Mouse (Mus musculus) hindbrain, postnatal 0 days (tissue): ENCODE results near the gene Iqgap2. TPM values are rescaled to one million over a fixed set of nuclear protein-coding genes. Genes with fewer than 3 reads are reported as not detected.

Source experiments
- ATAC-seq: fragments of 200-750 bp; cut with Nextera tagmentation; 2 replicates; pipeline ENCODE4 v1.8.0; 2017; ENCODE audit warnings: mild to moderate bottlenecking, moderate TSS enrichment, moderate library complexity
- DNase-seq: peaks from one replicate; pipeline ENCODE4 v3.0.0-alpha.2; 2015; ENCODE audit warnings: low spot score
- H3K27ac ChIP-seq: fragments of 300-500 bp; sonication (generic); 2 replicates; pipeline ENCODE4 v1.5.1; 2014; ENCODE audit warnings: mild to moderate bottlenecking
- H3K27me3 ChIP-seq: fragments of 300-500 bp; sonication (generic); 2 replicates; pipeline ENCODE4 v1.6.1; 2014; ENCODE audit warnings: low read length, mixed read lengths; ENCODE audit not compliant: insufficient read depth
- H3K36me3 ChIP-seq: fragments of 300-500 bp; sonication (generic); 2 replicates; pipeline ENCODE4 v1.6.1; 2014; ENCODE audit warnings: low read length, mixed read lengths; ENCODE audit not compliant: insufficient read depth
- H3K4me1 ChIP-seq: fragments of 300-500 bp; sonication (generic); 2 replicates; pipeline ENCODE4 v1.6.1; 2014; ENCODE audit warnings: antibody characterized with exemption, low read length, mixed read lengths; ENCODE audit not compliant: insufficient read depth
- H3K4me2 ChIP-seq: fragments of 300-500 bp; sonication (generic); 2 replicates; pipeline ENCODE4 v1.6.1; 2014; ENCODE audit warnings: low read depth, mild to moderate bottlenecking, low read length, moderate library complexity, mixed read lengths
- H3K4me3 ChIP-seq: fragments of 300-500 bp; sonication (generic); 2 replicates; pipeline ENCODE4 v1.5.1; 2014; ENCODE audit warnings: low read length
- H3K9ac ChIP-seq: fragments of 300-500 bp; sonication (generic); replicated peaks from 2 replicates; pipeline ENCODE4 v1.6.1; 2014; ENCODE audit warnings: mild to moderate bottlenecking, low read length, moderate library complexity, mixed read lengths
- H3K9me3 ChIP-seq: fragments of 300-500 bp; sonication (generic); 2 replicates; pipeline ENCODE4 v1.6.1; 2016; ENCODE audit warnings: low read length, mixed read lengths
- CTCF ChIP-seq: IDR thresholded peaks from 2 replicates; pipeline ENCODE4 v1.5.1; 2016; ENCODE audit warnings: antibody characterized with exemption, control low read depth, low read depth
- WGBS: fragments of 180-500 bp; shearing (Covaris S2); extraction: QIAGEN DNeasy Blood & Tissue Kit; methylation state at CpG from one replicate; pipeline ENCODE4 v1.1.7; 2014; 5-methylcytosine and 5-hydroxymethylcytosine counted together
- polyA plus RNA-seq: library from polyadenylated mRNA; unstranded; fragments of >200 nt; fragmentation: Nextera tagmentation; extraction: Ambion mirVana; gene quantifications from 2 replicates; pipeline ENCODE4 v1.2.1, GENCODE M21; 2015
- total RNA-seq: library from RNA; depleted of rRNA; stranded (reverse); fragments of >200 nt; gene quantifications from 2 replicates; pipeline ENCODE4 v1.2.3, GENCODE M21; 2014

Iqgap2 gene
- total and polyA plus RNA-seq, 2 experiments from 2014 or later: 2.9 to 3.1 TPM

DNA sequence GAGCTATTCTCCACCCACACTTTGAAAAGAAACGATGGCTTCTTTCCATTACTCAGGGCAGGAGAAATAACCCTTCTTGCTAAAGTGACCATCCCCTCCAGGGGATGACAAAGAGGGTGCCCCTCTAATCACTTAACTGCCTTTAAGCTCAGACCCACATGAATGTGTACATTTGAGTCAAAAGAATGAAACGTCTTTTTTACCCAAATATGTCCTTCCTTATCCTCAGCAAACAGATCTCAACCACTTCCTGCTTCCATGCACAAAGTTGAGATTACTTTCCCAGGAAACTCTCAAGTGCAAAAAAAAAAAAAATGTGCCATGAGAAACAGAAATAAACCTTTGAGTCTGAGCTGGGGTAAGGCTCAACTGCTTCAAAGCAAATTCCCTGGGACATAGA lies 257.3 kb downstream of the Iqgap2 start:
- Histone ChIP-seq H3K27ac (no peak overlapping the region), H3K4me2 (no peak overlapping the region), H3K4me1 (peaks cover 13% of the 10 kb centered on the region; the same call in 1 of the 2 replicates), H3K9ac (no peak overlapping the region), H3K36me3 (no peaks in the 10 kb centered on the region; the same call in 1 of the 2 replicates), H3K4me3 (no peak overlapping the region), H3K9me3 (no peaks in the 10 kb centered on the region), H3K27me3 (no peaks in the 10 kb centered on the region)
- WGBS: 69% methylated on average over 2 of the region's 2 CpGs
- DNase-seq (no peak), ATAC-seq (no peak)
- no peak for TF ChIP-seq CTCF

DNA sequence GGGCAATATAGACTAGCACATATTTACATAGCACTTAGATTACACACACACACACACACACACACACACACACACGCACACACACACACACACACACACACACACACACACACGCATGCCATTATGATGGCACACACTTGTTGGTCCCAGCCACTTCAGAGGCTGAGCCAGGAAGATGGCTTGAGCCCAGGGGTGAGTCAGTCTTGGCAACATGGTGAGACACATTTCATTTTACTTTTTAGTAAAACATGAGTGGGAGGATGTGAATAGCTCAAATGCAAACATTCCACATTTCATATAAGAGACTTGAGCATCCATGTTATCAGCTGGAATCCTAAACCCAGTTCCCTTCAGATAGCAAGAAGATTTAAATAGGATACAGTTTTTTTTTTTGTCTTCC lies 258.3 kb downstream of the Iqgap2 start:
- WGBS: 75% methylated on average over 2 of the region's 2 CpGs
- H3K27ac ChIP-seq: no peak overlapping the region
- ATAC-seq (no peak), DNase-seq (no peak)
- no peaks in the 10 kb centered on the region for H3K9me3 ChIP-seq
- no peaks in the 10 kb centered on the region for H3K27me3 ChIP-seq
- TF ChIP-seq CTCF: no peak
- H3K9ac ChIP-seq: no peak overlapping the region
- peaks cover 4% of the 10 kb centered on the region; the same call in 1 of the 2 replicates for H3K4me1 ChIP-seq
- H3K36me3 ChIP-seq: no peaks in the 10 kb centered on the region; the same call in 1 of the 2 replicates
- H3K4me2 ChIP-seq: no peak overlapping the region
- H3K4me3 ChIP-seq: no peak overlapping the region

DNA sequence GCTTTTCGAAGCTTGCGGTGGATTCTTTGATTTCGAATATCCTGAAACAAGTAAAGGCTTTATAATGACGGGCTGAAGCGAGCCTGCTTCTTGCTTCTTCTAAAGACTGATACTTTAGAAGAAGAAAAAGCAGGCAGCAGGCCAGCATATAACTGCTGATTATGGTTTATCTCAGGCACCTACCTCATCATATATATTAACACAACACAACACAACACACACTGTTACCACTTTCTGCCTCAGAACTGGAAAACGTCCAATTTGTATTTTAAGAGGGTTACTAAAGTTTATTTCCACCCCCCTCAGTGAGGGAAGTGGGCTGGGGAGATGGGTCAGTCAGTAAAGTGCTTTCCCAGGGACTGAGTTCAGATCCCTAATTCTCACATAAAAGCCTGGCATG lies 259.6 kb downstream of the Iqgap2 start:
- Histone ChIP-seq H3K4me2 (no peak overlapping the region), H3K9ac (no peak overlapping the region), H3K27me3 (no peaks in the 10 kb centered on the region), H3K4me1 (peaks cover 4% of the 10 kb centered on the region; the same call in 1 of the 2 replicates), H3K27ac (no peak overlapping the region), H3K4me3 (no peak overlapping the region), H3K36me3 (no peaks in the 10 kb centered on the region; the same call in 1 of the 2 replicates), H3K9me3 (no peaks in the 10 kb centered on the region)
- ATAC-seq: no peak
- DNase-seq: no peak
- TF ChIP-seq CTCF: no peak
- whole genome bisulfite sequencing: 94% methylated on average over 6 of the region's 6 CpGs

DNA sequence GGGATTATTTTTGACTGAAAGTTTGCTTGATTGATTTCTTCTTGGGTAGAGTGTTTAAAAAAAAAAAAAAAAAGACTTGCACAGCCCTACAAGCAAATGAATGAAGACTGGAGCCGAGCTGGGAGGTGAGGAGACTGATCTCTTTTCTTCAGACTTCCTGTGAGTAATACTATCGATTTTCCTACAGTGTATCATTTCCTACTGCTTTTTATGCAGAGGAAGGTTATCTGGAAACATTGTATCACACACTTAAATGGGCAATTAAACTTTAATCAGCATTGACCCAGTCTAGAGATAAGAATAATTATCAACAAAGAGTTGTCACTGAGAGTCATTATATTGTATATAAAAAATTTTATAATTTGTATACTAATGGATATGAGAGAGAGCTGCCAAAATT lies 261.0 kb downstream of the Iqgap2 start:
- no peaks in the 10 kb centered on the region; the same call in 1 of the 2 replicates for H3K36me3 ChIP-seq
- H3K4me1 ChIP-seq: no peaks in the 10 kb centered on the region
- TF ChIP-seq CTCF: no peak
- 82% methylated on average over 2 of the region's 2 CpGs for WGBS
- H3K27ac ChIP-seq: no peak overlapping the region
- DNase-seq (no peak), ATAC-seq (no peak)
- no peaks in the 10 kb centered on the region for H3K27me3 ChIP-seq
- H3K4me3 ChIP-seq: no peak overlapping the region
- no peak overlapping the region for H3K4me2 ChIP-seq
- H3K9ac ChIP-seq: no peak overlapping the region
- H3K9me3 ChIP-seq: no peaks in the 10 kb centered on the region

DNA sequence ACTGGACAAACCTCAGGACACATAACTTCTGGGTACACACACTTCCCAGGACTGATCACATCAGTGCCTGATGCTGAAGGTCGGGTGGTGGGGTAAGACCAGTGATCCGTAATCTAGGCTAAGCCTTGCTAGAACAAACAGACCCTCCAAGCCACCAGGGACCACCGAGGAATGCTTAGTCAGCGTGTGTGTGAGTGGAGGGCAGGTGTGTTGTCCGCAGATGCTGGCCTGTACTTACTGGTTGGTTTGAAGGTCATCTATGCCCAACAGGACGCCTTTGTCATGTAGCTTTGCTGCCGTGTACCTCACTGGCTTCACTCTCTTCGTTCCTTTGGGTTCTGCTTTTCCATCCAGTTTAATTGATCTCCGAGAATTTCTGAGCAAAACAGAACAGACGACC lies 262.0 kb downstream of the Iqgap2 start:
- H3K4me3 ChIP-seq: no peak overlapping the region
- 88% methylated on average over 10 of the region's 10 CpGs for WGBS

DNA sequence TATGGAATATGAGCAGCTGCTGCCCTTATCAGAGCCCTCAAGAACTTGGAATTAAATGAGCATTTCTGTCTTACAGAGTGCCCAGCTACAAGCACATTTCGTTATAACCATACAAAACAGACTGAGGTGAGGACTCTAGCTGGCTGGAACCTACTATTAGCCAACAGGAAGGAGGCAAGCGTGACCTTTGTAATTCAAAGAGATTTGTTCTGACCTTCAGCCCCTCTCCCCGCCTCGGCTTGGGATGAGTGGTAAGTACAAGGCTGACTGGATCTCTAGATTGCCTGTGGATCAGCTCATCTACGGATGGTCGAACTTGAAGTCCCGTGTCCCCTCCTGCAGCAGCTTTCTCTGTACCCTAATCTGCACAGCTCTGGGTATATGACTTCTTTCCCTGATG lies 265.0 kb downstream of the Iqgap2 start:
- no peaks in the 10 kb centered on the region; the same call in 1 of the 2 replicates for H3K36me3 ChIP-seq
- no peak for TF ChIP-seq CTCF
- no peak overlapping the region for H3K9ac ChIP-seq
- H3K4me2 ChIP-seq: no peak overlapping the region
- ATAC-seq: no peak
- DNase-seq: no peak
- H3K27me3 ChIP-seq: no peaks in the 10 kb centered on the region
- no peaks in the 10 kb centered on the region for H3K9me3 ChIP-seq
- H3K4me3 ChIP-seq: no peak overlapping the region
- no peaks in the 10 kb centered on the region for H3K4me1 ChIP-seq
- H3K27ac ChIP-seq: no peak overlapping the region
- 82% methylated on average over 7 of the region's 7 CpGs for WGBS

More for the DNA sequence above, 262.0 kb downstream of the Iqgap2 start:
- Histone ChIP-seq H3K9me3 (no peaks in the 10 kb centered on the region), H3K4me2 (no peak overlapping the region), H3K27me3 (no peaks in the 10 kb centered on the region), H3K27ac (no peak overlapping the region), H3K9ac (no peak overlapping the region), H3K36me3 (no peaks in the 10 kb centered on the region; the same call in 1 of the 2 replicates), H3K4me1 (no peaks in the 10 kb centered on the region)
- DNase-seq: no peak
- ATAC-seq: no peak
- TF ChIP-seq CTCF: no peak

DNA sequence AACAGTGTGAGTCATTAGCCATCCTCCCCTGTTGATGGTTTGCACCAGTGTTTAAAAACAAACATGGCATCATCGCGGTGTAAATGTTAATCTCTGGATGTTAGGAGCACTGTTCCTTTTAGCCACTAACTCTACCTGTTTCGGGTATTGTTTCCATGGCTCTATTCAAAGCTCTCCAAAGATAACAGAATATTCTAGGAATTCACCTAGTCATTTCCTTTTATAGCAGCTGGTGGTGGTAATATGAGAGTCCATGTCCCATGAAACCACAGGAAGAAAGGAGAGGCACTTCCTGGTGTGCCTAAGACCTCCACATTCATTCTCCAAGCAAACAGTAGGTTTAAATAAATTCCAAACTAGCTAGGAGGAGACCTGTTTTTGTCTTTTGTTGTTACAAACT lies 268.7 kb downstream of the Iqgap2 start:
- Histone ChIP-seq H3K36me3 (no peaks in the 10 kb centered on the region), H3K4me3 (no peak overlapping the region), H3K9ac (no peak overlapping the region), H3K27me3 (no peaks in the 10 kb centered on the region), H3K4me2 (no peak overlapping the region), H3K9me3 (no peaks in the 10 kb centered on the region), H3K27ac (no peak overlapping the region), H3K4me1 (no peaks in the 10 kb centered on the region)
- 67% methylated on average over 3 of the region's 3 CpGs for whole genome bisulfite sequencing
- no peak for TF ChIP-seq CTCF
- DNase-seq (no peak), ATAC-seq (no peak)
